Mouse (Mus musculus) liver, postnatal 0 days (tissue): ENCODE data around the gene Mgll. TPM values are rescaled to one million over a fixed set of nuclear protein-coding genes. Genes with fewer than 3 reads are reported as not detected.

Experiments
- ATAC-seq: fragments of 200-750 bp; cut with Nextera tagmentation; 2 replicates; pipeline ENCODE4 v1.8.0; 2017; ENCODE audit warnings: mild to moderate bottlenecking, moderate library complexity
- DNase-seq: peaks from one replicate; pipeline ENCODE4 v3.0.0-alpha.2; 2016
- H3K27ac ChIP-seq: fragments of 300-500 bp; sonication (generic); 2 replicates; pipeline ENCODE4 v1.5.1; 2014; ENCODE audit warnings: antibody characterized with exemption, moderate library complexity, mild to moderate bottlenecking, low read depth
- H3K27me3 ChIP-seq: fragments of 300-500 bp; sonication (generic); 2 replicates; pipeline ENCODE4 v1.6.1; 2014; ENCODE audit warnings: low read length, control low read depth, mixed read lengths; ENCODE audit not compliant: insufficient read depth
- H3K36me3 ChIP-seq: fragments of 300-500 bp; sonication (generic); replicated peaks from 2 replicates; pipeline ENCODE4 v1.6.1; 2014; ENCODE audit warnings: mild to moderate bottlenecking, control low read depth, low read length, moderate library complexity, mixed read lengths; ENCODE audit not compliant: insufficient read depth
- H3K4me1 ChIP-seq: fragments of 300-500 bp; sonication (generic); 2 replicates; pipeline ENCODE4 v1.6.1; 2014; ENCODE audit warnings: antibody characterized with exemption, mild to moderate bottlenecking, control low read depth; ENCODE audit not compliant: insufficient read depth
- H3K4me2 ChIP-seq: fragments of 300-500 bp; sonication (generic); 2 replicates; pipeline ENCODE4 v1.6.1; 2014; ENCODE audit warnings: low read depth, mild to moderate bottlenecking, low read length, moderate library complexity, mixed read lengths
- H3K4me3 ChIP-seq: fragments of 300-500 bp; sonication (generic); 2 replicates; pipeline ENCODE4 v1.5.1; 2014; ENCODE audit warnings: low read depth, low read length
- H3K9ac ChIP-seq: fragments of 300-500 bp; sonication (generic); replicated peaks from 2 replicates; pipeline ENCODE4 v1.6.1; 2014; ENCODE audit warnings: mild to moderate bottlenecking, moderate library complexity
- H3K9me3 ChIP-seq: fragments of 300-500 bp; sonication (generic); 2 replicates; pipeline ENCODE4 v1.6.1; 2016; ENCODE audit warnings: mild to moderate bottlenecking, control low read depth, low read length, mixed read lengths
- CTCF ChIP-seq: sonication (generic); IDR thresholded peaks from 2 replicates; pipeline ENCODE4 v1.5.1; 2016; ENCODE audit warnings: antibody characterized with exemption, low read depth
- EP300 ChIP-seq: IDR thresholded peaks from 2 replicates; pipeline ENCODE4 v1.6.1; 2016; ENCODE audit warnings: antibody characterized with exemption, low read depth, mild to moderate bottlenecking
- WGBS: fragments of 180-500 bp; shearing (Covaris S2); extraction: QIAGEN DNeasy Blood & Tissue Kit; methylation state at CpG from one replicate; pipeline ENCODE4 v1.1.7; 2014; ENCODE audit not compliant: insufficient replicate concordance; 5-methylcytosine and 5-hydroxymethylcytosine counted together
- polyA plus RNA-seq: library from polyadenylated mRNA; unstranded; fragments of >200 nt; fragmentation: Nextera tagmentation; extraction: Ambion mirVana; gene quantifications from 2 replicates; pipeline ENCODE4 v1.2.1, GENCODE M21; 2015

Mgll gene
- polyA plus RNA-seq, 1 experiment from 2014 or later: 121 TPM

GRCm38 (mm10) chr6:88758568-88759522, 34.6 kb downstream of the Mgll start:
- peak; percentile 75 for ATAC-seq
- WGBS: 52% methylated on average over 10 of the region's 10 CpGs
- H3K36me3 ChIP-seq: peaks cover 5% of the 10 kb centered on the region; the same call in 1 of the 2 replicates
- H3K4me1 ChIP-seq: peaks cover 67% of the 10 kb centered on the region
- H3K27ac ChIP-seq: peak overlapping the region; percentile 94
- TF ChIP-seq CTCF (peak; percentile 50), EP300 (peak; percentile 85)
- H3K4me3 ChIP-seq: peak overlapping the region; percentile 19; the same call in 1 of the 2 replicates
- H3K4me2 ChIP-seq: peak overlapping the region; percentile 63
- H3K27me3 ChIP-seq: no peaks in the 10 kb centered on the region
- no peaks in the 10 kb centered on the region for H3K9me3 ChIP-seq
- peak overlapping the region; percentile 27 for H3K9ac ChIP-seq
- peak; percentile 54 for DNase-seq

DNA sequence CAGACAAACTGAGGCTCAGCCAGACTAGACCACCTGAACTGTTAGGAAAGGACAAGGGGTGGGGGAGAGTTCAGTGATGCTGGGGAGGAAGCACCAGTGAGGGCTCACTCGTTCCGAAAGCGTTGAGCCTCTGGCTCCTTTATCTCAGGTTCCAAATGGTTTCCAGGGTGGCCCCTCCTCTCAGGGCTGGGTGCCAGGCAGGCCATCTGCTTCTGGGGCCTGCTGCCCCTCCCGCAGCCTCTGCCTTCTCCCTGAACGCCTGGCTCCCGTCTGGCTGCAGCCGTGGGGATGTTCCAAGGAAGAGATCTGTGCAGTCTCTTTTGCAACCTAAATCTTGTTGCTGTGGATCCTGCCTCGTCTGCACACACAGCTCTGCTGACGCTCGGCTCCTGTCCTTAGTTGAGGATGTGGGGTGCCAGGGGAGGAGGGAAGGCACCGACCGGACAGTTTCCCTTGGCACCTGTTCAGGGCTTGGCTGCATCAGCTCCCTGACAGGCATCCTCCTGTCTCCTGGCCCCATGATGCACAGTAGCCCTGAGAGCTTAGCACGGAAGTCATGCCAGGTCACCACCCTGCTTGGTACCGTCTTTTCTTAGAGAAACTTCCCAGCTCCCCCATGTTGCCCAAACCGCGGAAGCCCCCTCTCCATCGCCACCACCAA, 35.7 kb downstream of the Mgll start:
- H3K9me3 ChIP-seq: no peaks in the 10 kb centered on the region
- H3K27me3 ChIP-seq: no peaks in the 10 kb centered on the region
- H3K4me2 ChIP-seq: peak overlapping the region; percentile 63
- peak overlapping the region; percentile 94 for H3K27ac ChIP-seq
- peak overlapping the region; percentile 27 for H3K9ac ChIP-seq
- peak overlapping the region; percentile 19; the same call in 1 of the 2 replicates for H3K4me3 ChIP-seq
- TF ChIP-seq EP300 (peak; percentile 91), CTCF (no peak)
- H3K36me3 ChIP-seq: peaks cover 5% of the 10 kb centered on the region; the same call in 1 of the 2 replicates
- DNase-seq (peak; percentile 90), ATAC-seq (peak; percentile 88)
- 55% methylated on average over 17 of the region's 17 CpGs for WGBS
- H3K4me1 ChIP-seq: peaks cover 64% of the 10 kb centered on the region

- Histone ChIP-seq H3K4me2 (peak overlapping the region; percentile 63; the same call in 1 of the 2 replicates), H3K36me3 (peaks cover 10% of the 10 kb centered on the region; the same call in 1 of the 2 replicates), H3K4me3 (no peak overlapping the region), H3K27ac (peak overlapping the region; percentile 94), H3K9ac (peak overlapping the region; percentile 27; the same call in 1 of the 2 replicates), H3K9me3 (no peaks in the 10 kb centered on the region), H3K4me1 (peaks cover 64% of the 10 kb centered on the region), H3K27me3 (no peaks in the 10 kb centered on the region)
- ATAC-seq: no peak
- peak; percentile 42 for DNase-seq
- peak; percentile 44; the same call in 1 of the 2 replicates for TF ChIP-seq CTCF
- TF ChIP-seq EP300: no peak
- 73% methylated on average over 17 of the region's 17 CpGs for WGBS
Observed at GRCm38 (mm10) chr6:88760935-88761635, 36.9 kb downstream of the Mgll start.

- no peak overlapping the region for H3K4me3 ChIP-seq
- WGBS: 69% methylated on average over 17 of the region's 17 CpGs
- ATAC-seq (no peak), DNase-seq (no peak)
- H3K9me3 ChIP-seq: no peaks in the 10 kb centered on the region
- H3K27me3 ChIP-seq: no peaks in the 10 kb centered on the region
- H3K4me2 ChIP-seq: no peak overlapping the region
- H3K4me1 ChIP-seq: peaks cover 56% of the 10 kb centered on the region
- peak overlapping the region; percentile 39; the same call in 1 of the 2 replicates for H3K27ac ChIP-seq
- no peak for TF ChIP-seq EP300
- no peak for TF ChIP-seq CTCF
- peaks cover 18% of the 10 kb centered on the region for H3K36me3 ChIP-seq
- H3K9ac ChIP-seq: no peak overlapping the region; the same call in 1 of the 2 replicates
Observed at GRCm38 (mm10) chr6:88761684-88762439, 37.6 kb downstream of the Mgll start.

DNA sequence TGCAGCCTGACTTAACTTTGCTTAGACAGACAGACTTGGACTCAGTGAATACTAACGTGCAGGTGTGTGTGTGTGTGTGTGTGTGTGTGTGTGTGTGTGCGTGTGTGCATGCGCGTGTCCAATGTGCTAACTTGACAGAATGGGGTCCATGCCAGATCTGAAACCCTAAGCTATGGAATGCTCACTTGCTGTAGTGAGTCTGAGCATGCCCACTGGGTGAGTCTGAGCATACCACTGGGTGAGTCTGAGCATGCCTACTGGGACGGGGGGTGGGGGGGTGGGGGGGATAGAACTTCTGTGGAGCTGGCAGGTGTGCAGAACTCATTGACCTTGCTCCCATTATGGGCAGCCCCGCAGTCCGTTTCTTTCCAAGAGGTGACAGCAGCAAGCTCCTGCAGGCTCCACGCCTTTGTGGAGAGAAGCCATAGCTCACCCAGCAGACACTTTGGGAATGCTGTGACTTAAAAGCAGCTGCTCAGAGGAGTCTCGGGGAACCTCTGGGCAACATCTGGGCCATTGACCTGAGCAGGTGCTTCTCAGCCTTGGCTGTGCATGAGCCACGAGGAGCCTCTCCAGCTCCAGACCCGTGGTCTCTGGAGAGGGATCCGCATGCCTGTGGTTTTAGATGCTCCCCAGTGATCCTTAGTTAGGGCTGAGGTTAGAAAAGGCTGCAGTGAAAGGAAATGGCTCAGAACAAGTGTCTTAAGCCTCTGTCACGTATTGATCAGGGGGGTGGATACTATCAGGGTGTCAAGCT, 38.4 kb downstream of the Mgll start:
- TF ChIP-seq CTCF: no peak
- TF ChIP-seq EP300: no peak
- Histone ChIP-seq H3K4me1 (peaks cover 50% of the 10 kb centered on the region), H3K4me2 (no peak overlapping the region), H3K4me3 (no peak overlapping the region), H3K9me3 (no peaks in the 10 kb centered on the region), H3K9ac (no peak overlapping the region), H3K27ac (no peak overlapping the region), H3K36me3 (peaks cover 18% of the 10 kb centered on the region), H3K27me3 (no peaks in the 10 kb centered on the region)
- DNase-seq (no peak), ATAC-seq (no peak)
- WGBS: 71% methylated on average over 13 of the region's 13 CpGs
